Mouse (Mus musculus): ENCODE results near the gene Emilin3. TPM values are rescaled to one million over a fixed set of nuclear protein-coding genes. Genes with fewer than 3 reads are reported as not detected.

Emilin3 gene
- polyA plus RNA-seq, 1 experiment from 2014 or later = 0.32 TPM

DNA sequence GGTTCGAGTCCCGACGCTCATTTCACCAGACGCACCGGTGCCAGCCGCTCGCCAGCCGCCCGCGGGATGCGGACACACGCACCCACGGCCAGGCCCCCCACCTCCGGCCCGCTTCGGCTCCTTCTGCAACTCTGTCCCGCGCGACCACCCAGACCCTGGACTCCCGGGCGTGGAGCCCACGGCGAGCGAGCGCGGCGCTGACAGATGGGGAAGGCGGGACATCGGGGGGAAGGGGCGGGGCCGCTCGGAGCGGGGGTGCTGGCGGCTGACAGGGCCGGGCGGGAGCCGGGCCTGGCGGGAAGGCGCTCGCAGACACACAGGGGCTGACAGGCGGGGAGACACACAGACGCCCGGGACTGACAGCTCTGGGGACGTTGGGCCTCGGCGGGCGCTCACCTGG lies 39.7 kb downstream of the Emilin3 start:
- Histone ChIP-seq H3K27ac (ENCODE audit: low read length) (peak overlapping the region; percentile 90), H3K4me2 (ENCODE audit: low read depth, low read length) (peak overlapping the region; percentile 97), H3K36me3 (ENCODE audit: control insufficient read depth, insufficient read depth) (no peaks in the 10 kb centered on the region), H3K9me3 (replicated peaks; ENCODE audit: control insufficient read depth, low read length) (peaks cover 4% of the 10 kb centered on the region; the same call in 1 of the 2 replicates), H3K27me3 (ENCODE audit: control insufficient read depth, insufficient read depth, low read depth, low read length) (no peaks in the 10 kb centered on the region), H3K4me1 (ENCODE audit: control insufficient read depth, low read depth, low read length) (peaks cover 2% of the 10 kb centered on the region), H3K9ac (ENCODE audit: low read depth, low read length) (peak overlapping the region; percentile 95), H3K4me3 (ENCODE audit: low read depth, low read length) (peak overlapping the region; percentile 85)
- peak; percentile 85 for ATAC-seq (ENCODE audit: low read depth)
- WGBS (ENCODE audit: insufficient replicate concordance) = under 1% methylated on average over 35 of the region's 47 CpGs

DNA sequence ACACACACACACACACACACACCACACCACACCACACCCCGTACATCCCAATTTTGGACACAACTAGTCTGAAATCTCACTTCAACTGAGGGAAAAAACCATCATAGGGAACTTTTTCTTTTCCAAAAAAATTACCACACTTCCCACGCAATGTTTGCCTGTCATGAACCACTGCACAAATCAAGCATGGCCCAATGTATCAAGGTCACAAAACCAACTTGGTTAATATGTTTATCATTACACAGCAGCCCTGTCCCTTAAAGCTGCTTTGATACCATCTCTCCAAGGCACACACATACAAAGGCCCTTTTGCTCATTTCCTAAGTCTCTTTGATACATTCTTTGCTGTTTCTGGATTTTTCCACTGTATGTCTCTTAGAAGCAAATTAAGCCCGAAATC lies 40.8 kb downstream of the Emilin3 start:
- Histone ChIP-seq H3K27me3 (ENCODE audit: control insufficient read depth, insufficient read depth, low read depth, low read length) (no peaks in the 10 kb centered on the region), H3K9ac (ENCODE audit: low read depth, low read length) (no peak overlapping the region), H3K36me3 (ENCODE audit: control insufficient read depth, insufficient read depth) (no peaks in the 10 kb centered on the region), H3K4me2 (ENCODE audit: low read depth, low read length) (no peak overlapping the region), H3K27ac (ENCODE audit: low read length) (no peak overlapping the region), H3K4me1 (ENCODE audit: control insufficient read depth, low read depth, low read length) (peaks cover 2% of the 10 kb centered on the region), H3K9me3 (replicated peaks; ENCODE audit: control insufficient read depth, low read length) (peaks cover 4% of the 10 kb centered on the region; the same call in 1 of the 2 replicates), H3K4me3 (ENCODE audit: low read depth, low read length) (no peak overlapping the region)
- ATAC-seq (ENCODE audit: low read depth) = no peak
- WGBS (ENCODE audit: insufficient replicate concordance) = 66% methylated on average over 3 of the region's 3 CpGs

DNA sequence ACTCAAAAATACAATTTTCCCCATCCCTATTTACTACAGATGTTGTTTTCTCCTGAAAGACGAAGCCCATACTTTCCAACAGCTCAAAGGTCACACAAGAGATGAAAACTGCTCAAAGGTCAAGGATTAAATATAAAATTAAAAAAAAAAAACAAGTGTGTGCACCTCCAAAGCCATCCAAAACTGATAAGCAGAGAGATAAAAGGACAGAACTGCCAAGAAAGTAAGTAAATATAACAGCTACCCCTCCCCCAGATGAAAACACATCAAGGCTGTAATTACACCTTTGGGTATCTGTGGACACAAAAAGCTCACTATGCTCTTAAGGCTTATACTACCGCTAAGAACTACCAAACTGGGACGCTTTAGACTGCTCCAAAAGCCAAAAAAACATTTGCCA lies 42.7 kb downstream of the Emilin3 start:
- Histone ChIP-seq H3K4me2 (ENCODE audit: low read depth, low read length) (no peak overlapping the region), H3K9me3 (replicated peaks; ENCODE audit: control insufficient read depth, low read length) (no peaks in the 10 kb centered on the region), H3K27ac (ENCODE audit: low read length) (no peak overlapping the region), H3K27me3 (ENCODE audit: control insufficient read depth, insufficient read depth, low read depth, low read length) (no peaks in the 10 kb centered on the region), H3K4me3 (ENCODE audit: low read depth, low read length) (no peak overlapping the region), H3K9ac (ENCODE audit: low read depth, low read length) (no peak overlapping the region), H3K4me1 (ENCODE audit: control insufficient read depth, low read depth, low read length) (peaks cover 2% of the 10 kb centered on the region), H3K36me3 (ENCODE audit: control insufficient read depth, insufficient read depth) (no peaks in the 10 kb centered on the region)
- 63% methylated on average over 3 of the region's 3 CpGs for WGBS (ENCODE audit: insufficient replicate concordance)
- ATAC-seq (ENCODE audit: low read depth) = no peak

DNA sequence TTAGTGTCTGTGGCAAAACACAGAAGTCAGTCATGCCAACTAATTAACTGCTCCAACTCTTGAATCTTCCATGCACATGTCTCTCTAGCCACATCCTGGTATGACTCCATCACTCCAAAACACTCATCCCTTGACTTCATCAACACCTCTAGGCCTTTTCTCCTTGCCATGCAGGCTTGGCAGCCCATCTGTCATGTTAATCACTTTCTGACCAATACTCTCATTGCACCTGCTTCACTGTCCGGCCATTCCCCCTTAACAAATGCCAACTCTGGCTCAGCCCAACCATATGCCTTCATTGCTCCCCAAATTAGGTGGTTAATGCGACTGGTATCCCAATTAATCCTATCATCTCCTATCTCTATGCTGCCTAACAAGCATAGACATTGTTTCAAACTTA lies 46.9 kb downstream of the Emilin3 start:
- no peak for ATAC-seq (ENCODE audit: low read depth)
- no peaks in the 10 kb centered on the region for H3K27me3 ChIP-seq (ENCODE audit: control insufficient read depth, insufficient read depth, low read depth, low read length)
- no peaks in the 10 kb centered on the region for H3K36me3 ChIP-seq (ENCODE audit: control insufficient read depth, insufficient read depth)
- no peak overlapping the region for H3K4me2 ChIP-seq (ENCODE audit: low read depth, low read length)
- no peaks in the 10 kb centered on the region for H3K9me3 ChIP-seq (replicated peaks; ENCODE audit: control insufficient read depth, low read length)
- no peak overlapping the region for H3K9ac ChIP-seq (ENCODE audit: low read depth, low read length)
- no peak overlapping the region for H3K27ac ChIP-seq (ENCODE audit: low read length)
- no peak overlapping the region for H3K4me3 ChIP-seq (ENCODE audit: low read depth, low read length)
- WGBS (ENCODE audit: insufficient replicate concordance) = 57% methylated on average over 2 of the region's 2 CpGs
- no peaks in the 10 kb centered on the region for H3K4me1 ChIP-seq (ENCODE audit: control insufficient read depth, low read depth, low read length)

DNA sequence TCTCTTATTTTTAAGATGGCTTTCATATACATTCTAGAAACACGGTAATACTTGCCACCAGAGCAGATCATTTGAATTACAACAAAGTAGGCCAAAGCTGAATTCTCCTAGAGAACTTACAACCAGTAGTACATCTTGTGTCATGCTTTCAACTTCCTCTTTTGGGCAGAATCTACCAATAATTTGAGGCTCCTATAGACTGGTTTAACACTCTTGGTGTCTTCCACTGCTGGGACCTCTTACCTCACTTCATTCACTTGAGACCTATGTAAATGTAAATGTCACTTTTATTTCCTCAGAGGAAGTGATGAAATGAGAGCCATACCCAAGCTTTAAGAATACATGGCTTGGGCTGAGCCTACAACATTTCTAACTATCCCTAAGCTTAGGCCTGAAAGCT lies 48.0 kb downstream of the Emilin3 start:
- no peak for ATAC-seq (ENCODE audit: low read depth)
- Histone ChIP-seq H3K9ac (ENCODE audit: low read depth, low read length) (no peak overlapping the region), H3K9me3 (replicated peaks; ENCODE audit: control insufficient read depth, low read length) (no peaks in the 10 kb centered on the region), H3K27ac (ENCODE audit: low read length) (no peak overlapping the region), H3K4me3 (ENCODE audit: low read depth, low read length) (no peak overlapping the region), H3K4me1 (ENCODE audit: control insufficient read depth, low read depth, low read length) (peaks cover 2% of the 10 kb centered on the region; the same call in 1 of the 2 replicates), H3K36me3 (ENCODE audit: control insufficient read depth, insufficient read depth) (no peaks in the 10 kb centered on the region), H3K4me2 (ENCODE audit: low read depth, low read length) (no peak overlapping the region), H3K27me3 (ENCODE audit: control insufficient read depth, insufficient read depth, low read depth, low read length) (no peaks in the 10 kb centered on the region)
- 66% methylated on average over 1 of the region's 1 CpGs for WGBS (ENCODE audit: insufficient replicate concordance)

DNA sequence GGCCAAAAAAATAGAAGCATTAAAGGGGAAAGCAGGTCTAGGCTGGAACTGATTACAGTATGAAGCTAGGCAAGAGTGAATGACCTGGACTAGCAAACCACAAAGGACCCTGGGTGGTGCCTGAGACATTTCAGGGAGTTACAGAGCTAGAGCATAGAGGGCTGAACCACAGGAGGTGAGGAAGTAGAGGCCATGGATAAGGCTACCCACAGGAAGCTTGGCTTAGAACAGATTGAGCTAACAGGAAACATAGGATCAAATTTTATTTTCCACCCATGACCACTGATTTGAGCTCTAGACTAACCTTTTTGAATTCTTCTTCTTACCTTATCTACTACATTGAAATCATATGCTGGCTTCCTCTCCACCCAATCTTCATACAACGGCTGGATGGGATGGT lies 51.8 kb downstream of the Emilin3 start:
- Histone ChIP-seq H3K9ac (ENCODE audit: low read depth, low read length) (no peak overlapping the region), H3K4me2 (ENCODE audit: low read depth, low read length) (no peak overlapping the region), H3K9me3 (replicated peaks; ENCODE audit: control insufficient read depth, low read length) (no peaks in the 10 kb centered on the region), H3K4me3 (ENCODE audit: low read depth, low read length) (no peak overlapping the region), H3K4me1 (ENCODE audit: control insufficient read depth, low read depth, low read length) (peaks cover 2% of the 10 kb centered on the region; the same call in 1 of the 2 replicates), H3K27ac (ENCODE audit: low read length) (no peak overlapping the region), H3K27me3 (ENCODE audit: control insufficient read depth, insufficient read depth, low read depth, low read length) (no peaks in the 10 kb centered on the region), H3K36me3 (ENCODE audit: control insufficient read depth, insufficient read depth) (no peaks in the 10 kb centered on the region)
- no peak for ATAC-seq (ENCODE audit: low read depth)
- 29% methylated on average over 1 of the region's 1 CpGs for whole genome bisulfite sequencing (ENCODE audit: insufficient replicate concordance)

Other genes with a start within 250 kb of the Emilin3 start
- gene Plcg1, start 181.0 kb downstream of the Emilin3 start, polyA plus RNA-seq (2015; fragmentation: Nextera tagmentation; extraction: Ambion mirVana) = 4.4 and 5.5 TPM in 2 replicates
- gene Zhx3, start 39.3 kb downstream of the Emilin3 start, polyA plus RNA-seq (2015; fragmentation: Nextera tagmentation; extraction: Ambion mirVana) = 2.5 and 3.2 TPM in 2 replicates
- gene Lpin3, start 31.7 kb downstream of the Emilin3 start, polyA plus RNA-seq (2015; fragmentation: Nextera tagmentation; extraction: Ambion mirVana) = 0.52 and 0.65 TPM in 2 replicates
- gene Chd6, start 196.7 kb upstream of the Emilin3 start, polyA plus RNA-seq (2015; fragmentation: Nextera tagmentation; extraction: Ambion mirVana) = 3.6 and 4.7 TPM in 2 replicates

All from liver, embryonic 16.5 days (tissue).